Mouse (Mus musculus) ES-Bruce4 (cell line): ENCODE measurements around the gene Foxo1.
A peak's percentile ranks its signal among the peaks of the same experiment; 100 is the strongest.

ENCODE experiments used
- CTCF ChIP-seq: IDR thresholded peaks from one replicate; pipeline ENCODE4 v1.8.1; 2011; ENCODE audit warnings: low read depth, low read length
- EP300 ChIP-seq: IDR thresholded peaks from 2 replicates; pipeline ENCODE4 v1.6.1; 2011; ENCODE audit warnings: low read depth, low read length; ENCODE audit not compliant: insufficient read depth

DNA sequence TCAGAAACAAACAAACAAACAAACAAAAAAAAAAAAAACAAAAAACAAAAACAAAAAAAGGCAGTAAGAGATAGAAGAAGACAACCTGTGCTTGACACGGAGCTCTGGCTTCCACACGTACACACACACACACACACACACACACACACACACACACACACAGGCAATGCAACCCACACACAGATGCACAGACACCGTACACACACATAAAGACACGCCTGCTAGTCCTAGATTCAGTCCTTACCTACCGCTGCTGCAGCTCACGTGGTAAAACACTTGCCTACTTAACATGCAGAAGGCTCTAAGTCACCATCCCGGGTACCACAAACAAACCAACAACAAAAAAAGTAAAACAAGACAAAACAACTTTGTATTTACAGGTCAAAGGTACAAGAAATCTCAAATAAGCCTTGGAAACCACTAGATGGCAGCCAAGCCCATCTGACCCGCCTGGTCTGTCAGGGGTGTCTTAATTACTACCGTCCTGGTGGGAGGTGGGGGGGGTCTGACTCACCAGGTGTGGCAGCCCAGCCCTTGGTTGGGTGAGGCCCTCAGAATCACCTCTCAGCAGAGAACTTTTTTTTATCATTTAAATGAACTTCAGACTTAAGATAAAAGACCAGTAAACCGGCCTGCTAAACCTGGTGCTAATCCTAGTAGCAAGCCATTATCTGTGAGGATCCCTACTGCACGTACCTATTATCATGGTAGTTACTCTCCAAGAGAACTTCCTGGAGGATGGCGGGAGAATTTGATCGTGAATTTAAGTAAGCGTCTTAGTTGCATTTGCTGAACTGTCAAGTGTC is 14.3 kb upstream of the Foxo1 start:
- TF ChIP-seq CTCF: peak; percentile 75
- peak; percentile 97 for TF ChIP-seq EP300
